Mouse (Mus musculus) liver, embryonic 12.5 days (tissue): ENCODE results near the gene Slc26a8. TPM values are rescaled to one million over a fixed set of nuclear protein-coding genes. Genes with fewer than 3 reads are reported as not detected.

Source experiments
- ATAC-seq: fragments of 200-750 bp; cut with Nextera tagmentation; 2 replicates; pipeline ENCODE4 v1.8.0; 2017; ENCODE audit warnings: moderate number of reproducible peaks, mild to moderate bottlenecking, moderate library complexity
- H3K27ac ChIP-seq: fragments of 300-500 bp; sonication (generic); 2 replicates; pipeline ENCODE4 v1.5.1; 2016; ENCODE audit warnings: mild to moderate bottlenecking
- H3K27me3 ChIP-seq: fragments of 300-500 bp; sonication (generic); replicated peaks from 2 replicates; pipeline ENCODE4 v1.6.1; 2016; ENCODE audit warnings: mild to moderate bottlenecking, moderate library complexity
- H3K36me3 ChIP-seq: fragments of 300-500 bp; sonication (generic); 2 replicates; pipeline ENCODE4 v1.6.1; 2016; ENCODE audit warnings: mild to moderate bottlenecking, moderate library complexity
- H3K4me1 ChIP-seq: fragments of 300-500 bp; sonication (generic); 2 replicates; pipeline ENCODE4 v1.6.1; 2016
- H3K4me2 ChIP-seq: fragments of 300-500 bp; sonication (generic); 2 replicates; pipeline ENCODE4 v1.6.1; 2016; ENCODE audit warnings: mild to moderate bottlenecking, moderate library complexity
- H3K4me3 ChIP-seq: fragments of 300-500 bp; sonication (generic); 2 replicates; pipeline ENCODE4 v1.5.1; 2016; ENCODE audit warnings: mild to moderate bottlenecking, moderate library complexity
- H3K9ac ChIP-seq: fragments of 300-500 bp; sonication (generic); 2 replicates; pipeline ENCODE4 v1.6.1; 2016; ENCODE audit warnings: mild to moderate bottlenecking, moderate library complexity
- H3K9me3 ChIP-seq: fragments of 300-500 bp; sonication (generic); replicated peaks from 2 replicates; pipeline ENCODE4 v1.6.1; 2016; ENCODE audit warnings: mild to moderate bottlenecking, moderate library complexity
- WGBS: fragments of 180-500 bp; shearing (Covaris S2); methylation state at CpG from one replicate; pipeline ENCODE4 v1.1.7; 2016; ENCODE audit not compliant: insufficient replicate concordance; 5-methylcytosine and 5-hydroxymethylcytosine counted together
- polyA plus RNA-seq: library from polyadenylated mRNA; unstranded; fragments of >200 nt; fragmentation: Nextera tagmentation; extraction: Ambion mirVana; gene quantifications from 2 replicates; pipeline ENCODE4 v1.2.1, GENCODE M21; 2016

Gene Slc26a8
- polyA plus RNA-seq, 1 experiment from 2014 or later = 0.48 TPM

DNA sequence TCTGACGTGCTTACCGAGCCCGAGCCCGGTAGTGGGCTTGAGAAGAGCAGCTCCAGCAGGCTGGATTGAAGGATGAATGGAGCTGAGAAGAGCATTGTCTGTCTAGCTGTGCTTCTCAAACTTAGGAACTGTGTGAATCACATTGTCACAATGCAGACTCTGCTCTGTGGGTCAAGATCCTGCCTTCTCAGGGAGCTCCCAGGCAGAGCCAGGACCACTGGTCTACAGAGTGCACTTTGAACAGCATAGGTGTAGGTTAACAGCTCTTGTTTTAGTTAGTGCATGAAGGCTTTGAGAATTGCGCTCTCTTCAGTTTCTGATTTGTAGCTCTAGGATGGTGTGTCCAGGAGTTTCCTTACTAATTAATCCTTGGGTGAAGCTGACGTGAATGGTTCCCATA lies 21.2 kb upstream of the Slc26a8 start:
- WGBS = 81% methylated on average over 6 of the region's 6 CpGs
- no peak overlapping the region for H3K4me3 ChIP-seq
- H3K9ac ChIP-seq = no peak overlapping the region
- H3K4me2 ChIP-seq = no peak overlapping the region
- peaks cover 54% of the 10 kb centered on the region for H3K4me1 ChIP-seq
- 0 out of 2 replicates have a peak, but pooled peaks have one; percentile 27 for ATAC-seq
- H3K27ac ChIP-seq = no peak overlapping the region
- no peaks in the 10 kb centered on the region for H3K9me3 ChIP-seq
- H3K36me3 ChIP-seq = peaks cover 29% of the 10 kb centered on the region
- no peaks in the 10 kb centered on the region for H3K27me3 ChIP-seq

GRCm38 (mm10) chr17:28710291-28710688 lies 20.3 kb upstream of the Slc26a8 start:
- ATAC-seq = no peak
- no peak overlapping the region for H3K4me2 ChIP-seq
- H3K36me3 ChIP-seq = peaks cover 27% of the 10 kb centered on the region
- no peaks in the 10 kb centered on the region for H3K9me3 ChIP-seq
- no peak overlapping the region for H3K27ac ChIP-seq
- no peak overlapping the region for H3K4me3 ChIP-seq
- H3K4me1 ChIP-seq = peaks cover 62% of the 10 kb centered on the region
- no peaks in the 10 kb centered on the region for H3K27me3 ChIP-seq
- H3K9ac ChIP-seq = no peak overlapping the region
- 85% methylated on average over 8 of the region's 8 CpGs for WGBS

GRCm38 (mm10) chr17:28709552-28710290 lies 19.7 kb upstream of the Slc26a8 start:
- no peaks in the 10 kb centered on the region for H3K27me3 ChIP-seq
- no peaks in the 10 kb centered on the region for H3K9me3 ChIP-seq
- H3K4me2 ChIP-seq = peak overlapping the region; percentile 5; the same call in 1 of the 2 replicates
- H3K4me3 ChIP-seq = no peak overlapping the region
- H3K27ac ChIP-seq = peak overlapping the region; percentile 38; the same call in 1 of the 2 replicates
- no peak for ATAC-seq
- H3K9ac ChIP-seq = no peak overlapping the region
- WGBS = 61% methylated on average over 8 of the region's 8 CpGs
- H3K4me1 ChIP-seq = peaks cover 67% of the 10 kb centered on the region
- peaks cover 27% of the 10 kb centered on the region for H3K36me3 ChIP-seq

DNA sequence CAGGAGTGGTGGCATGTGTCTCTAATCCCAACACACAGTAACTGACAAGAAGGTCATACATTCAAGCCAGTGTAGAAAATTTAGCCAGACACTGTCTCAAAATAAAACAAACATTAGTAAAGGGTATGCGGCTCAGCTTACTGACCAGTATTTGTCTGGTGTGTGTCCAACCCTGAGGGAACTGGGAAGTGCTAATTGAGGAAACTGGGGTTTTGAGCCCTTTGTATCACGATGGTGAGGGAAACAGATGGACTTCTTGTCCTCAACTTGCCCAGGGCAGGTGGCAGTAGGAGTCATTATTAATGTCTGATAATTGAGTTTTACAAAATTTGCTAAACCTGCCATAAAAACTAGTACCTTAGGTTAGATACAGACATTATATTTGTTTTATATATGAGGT lies 19.0 kb upstream of the Slc26a8 start:
- 24% methylated on average over 2 of the region's 2 CpGs for WGBS
- Histone ChIP-seq H3K27ac (no peak overlapping the region), H3K9me3 (no peaks in the 10 kb centered on the region), H3K36me3 (peaks cover 20% of the 10 kb centered on the region), H3K4me1 (peaks cover 68% of the 10 kb centered on the region), H3K4me2 (no peak overlapping the region), H3K9ac (no peak overlapping the region), H3K27me3 (no peaks in the 10 kb centered on the region), H3K4me3 (no peak overlapping the region)
- no peak for ATAC-seq

GRCm38 (mm10) chr17:28707816-28708215 lies 17.8 kb upstream of the Slc26a8 start:
- 70% methylated on average over 2 of the region's 2 CpGs for WGBS

GRCm38 (mm10) chr17:28707136-28707627 lies 17.1 kb upstream of the Slc26a8 start:
- H3K9me3 ChIP-seq = no peaks in the 10 kb centered on the region
- no peak overlapping the region for H3K9ac ChIP-seq
- peaks cover 75% of the 10 kb centered on the region for H3K4me1 ChIP-seq
- H3K27ac ChIP-seq = no peak overlapping the region
- no peak overlapping the region for H3K4me2 ChIP-seq
- no peak for ATAC-seq
- no peak overlapping the region for H3K4me3 ChIP-seq
- no peaks in the 10 kb centered on the region for H3K27me3 ChIP-seq
- WGBS = 80% methylated on average over 3 of the region's 3 CpGs
- H3K36me3 ChIP-seq = peaks cover 14% of the 10 kb centered on the region; the same call in 1 of the 2 replicates

More at GRCm38 (mm10) chr17:28707816-28708215, 17.8 kb upstream of the Slc26a8 start:
- Histone ChIP-seq H3K27me3 (no peaks in the 10 kb centered on the region), H3K9me3 (no peaks in the 10 kb centered on the region), H3K36me3 (peaks cover 14% of the 10 kb centered on the region; the same call in 1 of the 2 replicates), H3K9ac (no peak overlapping the region), H3K4me2 (no peak overlapping the region), H3K27ac (no peak overlapping the region), H3K4me3 (no peak overlapping the region), H3K4me1 (peaks cover 69% of the 10 kb centered on the region)
- ATAC-seq = no peak

DNA sequence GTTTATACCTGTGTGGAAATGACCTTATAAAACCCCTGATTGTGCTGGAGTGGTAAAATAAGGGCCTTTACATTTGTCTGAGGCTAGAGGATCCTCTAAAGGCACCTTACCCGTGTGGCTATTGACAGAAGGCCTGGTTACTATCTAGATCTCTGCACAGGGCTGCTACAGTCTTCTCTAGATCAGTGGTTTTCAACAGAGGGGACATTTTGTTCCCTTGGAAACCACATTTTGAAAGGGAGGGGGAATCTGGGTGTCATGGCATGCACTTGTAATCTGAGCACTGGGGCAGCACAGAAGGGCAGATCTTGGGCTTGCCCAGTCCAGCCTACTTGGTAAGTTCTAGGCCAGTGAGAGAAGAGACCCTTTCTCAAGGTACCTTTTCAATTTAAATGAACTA lies 16.7 kb upstream of the Slc26a8 start:
- Histone ChIP-seq H3K9ac (no peak overlapping the region), H3K4me2 (no peak overlapping the region), H3K36me3 (peaks cover 17% of the 10 kb centered on the region; the same call in 1 of the 2 replicates), H3K27ac (no peak overlapping the region), H3K27me3 (no peaks in the 10 kb centered on the region), H3K4me3 (no peak overlapping the region), H3K4me1 (peaks cover 75% of the 10 kb centered on the region), H3K9me3 (no peaks in the 10 kb centered on the region)
- no peak for ATAC-seq
- 17% methylated on average over 1 of the region's 1 CpGs for WGBS

DNA sequence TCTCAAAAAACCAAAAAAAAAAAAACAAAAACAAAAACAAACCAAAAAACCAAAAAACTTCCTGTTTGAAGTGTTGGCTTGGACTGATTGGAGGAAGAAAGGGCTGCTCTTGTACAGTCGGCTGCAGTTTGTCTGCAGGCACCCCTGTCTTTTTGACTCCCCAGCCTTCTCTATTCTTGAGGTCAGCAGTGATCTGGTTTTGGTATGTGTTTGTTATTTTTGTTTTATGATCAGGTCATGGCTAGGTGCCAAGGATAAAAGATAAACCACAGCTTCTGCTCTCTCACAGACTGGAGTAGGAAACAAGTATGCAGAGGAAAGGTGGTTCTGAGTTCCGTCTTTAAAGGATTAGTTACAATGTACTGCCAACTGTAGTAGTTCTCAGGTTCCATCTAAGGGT lies 12.6 kb upstream of the Slc26a8 start:
- H3K4me1 ChIP-seq = peaks cover 76% of the 10 kb centered on the region
- peaks cover 25% of the 10 kb centered on the region for H3K36me3 ChIP-seq
- no peak overlapping the region for H3K4me3 ChIP-seq
- H3K9ac ChIP-seq = no peak overlapping the region
- 57% methylated on average over 2 of the region's 2 CpGs for WGBS
- H3K4me2 ChIP-seq = no peak overlapping the region
- no peaks in the 10 kb centered on the region for H3K9me3 ChIP-seq
- ATAC-seq = no peak
- H3K27ac ChIP-seq = no peak overlapping the region
- H3K27me3 ChIP-seq = no peaks in the 10 kb centered on the region

GRCm38 (mm10) chr17:28701737-28702136 lies 11.7 kb upstream of the Slc26a8 start:
- no peak overlapping the region for H3K4me2 ChIP-seq
- WGBS = 71% methylated on average over 3 of the region's 3 CpGs

DNA sequence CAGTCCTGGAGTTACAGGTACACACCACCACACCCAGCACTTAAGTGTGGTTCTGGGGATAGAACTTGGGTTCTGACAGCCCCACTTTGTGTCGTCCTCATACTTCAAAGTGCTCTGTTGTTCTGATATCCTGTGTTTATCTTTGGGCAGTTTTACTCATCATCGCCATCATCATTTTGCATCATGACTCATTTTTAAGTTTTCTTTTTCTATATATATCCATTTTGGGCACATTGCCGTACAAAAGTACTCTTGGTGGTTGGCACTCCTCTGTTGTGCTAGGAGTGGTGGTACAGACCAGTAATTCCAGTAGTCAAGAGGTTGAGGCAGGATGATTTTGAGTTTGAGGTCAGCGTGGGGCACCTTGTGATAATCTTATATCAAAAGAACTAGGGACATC lies 11.1 kb upstream of the Slc26a8 start:
- Histone ChIP-seq H3K27ac (no peak overlapping the region), H3K27me3 (no peaks in the 10 kb centered on the region), H3K9me3 (no peaks in the 10 kb centered on the region), H3K9ac (no peak overlapping the region), H3K4me1 (peaks cover 77% of the 10 kb centered on the region), H3K36me3 (peaks cover 26% of the 10 kb centered on the region), H3K4me3 (no peak overlapping the region), H3K4me2 (no peak overlapping the region)
- 80% methylated on average over 4 of the region's 4 CpGs for WGBS
- no peak for ATAC-seq

More at GRCm38 (mm10) chr17:28701737-28702136, 11.7 kb upstream of the Slc26a8 start:
- H3K27ac ChIP-seq = no peak overlapping the region
- H3K4me1 ChIP-seq = peaks cover 77% of the 10 kb centered on the region
- no peak for ATAC-seq
- no peak overlapping the region for H3K4me3 ChIP-seq
- no peaks in the 10 kb centered on the region for H3K27me3 ChIP-seq
- no peak overlapping the region for H3K9ac ChIP-seq
- H3K9me3 ChIP-seq = no peaks in the 10 kb centered on the region
- peaks cover 25% of the 10 kb centered on the region for H3K36me3 ChIP-seq

GRCm38 (mm10) chr17:28699789-28700188 lies 9.8 kb upstream of the Slc26a8 start:
- H3K4me2 ChIP-seq = peak overlapping the region; percentile 9; the same call in 1 of the 2 replicates
- H3K4me3 ChIP-seq = no peak overlapping the region
- 23% methylated on average over 7 of the region's 7 CpGs for WGBS
- ATAC-seq = peak; percentile 68
- no peak overlapping the region for H3K9ac ChIP-seq
- H3K27me3 ChIP-seq = no peaks in the 10 kb centered on the region
- H3K36me3 ChIP-seq = peaks cover 20% of the 10 kb centered on the region; the same call in 1 of the 2 replicates
- no peak overlapping the region for H3K27ac ChIP-seq
- no peaks in the 10 kb centered on the region for H3K9me3 ChIP-seq
- H3K4me1 ChIP-seq = peaks cover 78% of the 10 kb centered on the region

DNA sequence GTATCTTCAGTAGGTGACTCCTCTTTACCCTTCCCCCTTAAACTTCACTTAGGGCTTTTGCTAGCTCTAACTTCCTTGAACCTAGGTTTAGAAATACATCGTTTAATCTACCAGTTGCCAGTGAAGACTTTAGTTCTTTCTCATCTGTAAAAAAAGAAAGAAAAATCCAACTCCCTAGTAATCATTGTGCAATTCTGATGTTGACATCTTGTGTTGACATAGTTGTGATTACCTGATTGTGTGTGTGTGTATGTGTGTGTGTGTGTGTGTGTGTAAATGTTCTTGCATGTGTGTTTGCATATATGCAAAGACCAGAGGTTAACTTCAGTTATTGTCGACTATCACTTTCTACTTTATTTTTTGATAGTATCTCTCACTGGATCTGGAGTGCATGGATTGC lies 8.6 kb upstream of the Slc26a8 start:
- Histone ChIP-seq H3K27ac (no peak overlapping the region), H3K9ac (no peak overlapping the region), H3K36me3 (peaks cover 27% of the 10 kb centered on the region), H3K4me2 (no peak overlapping the region), H3K4me1 (peaks cover 86% of the 10 kb centered on the region), H3K27me3 (no peaks in the 10 kb centered on the region), H3K9me3 (no peaks in the 10 kb centered on the region), H3K4me3 (no peak overlapping the region)
- ATAC-seq = no peak
- 63% methylated on average over 2 of the region's 2 CpGs for WGBS
